11 mouse cellular contexts compared by ENCODE assay signal in genomic region chr14:76536921-76537320, GRCm38 (mm10). TPM values are rescaled to one million over a fixed set of nuclear protein-coding genes. Genes with fewer than 3 reads are reported as not detected.
DNase-seq lines count a peak whose midpoint lies in the region; ATAC-seq lines count a peak whose summit lies in the region.
"Had no signal": no experiment of that assay in that cellular context is flagged by ENCODE, and none has a peak within 500 bp of the region (broad histone marks: within the 10 kb centered on the region; RNA-seq: fewer than 3 reads in every experiment).

No protein-coding gene starts in this region.

- ATAC-seq in hindbrain, embryonic 12.5 days (ENCODE audit: low FRiP score), result no peak
- no peak for ATAC-seq in liver, embryonic 16.5 days (ENCODE audit: low read depth)

- H3K4me3 ChIP-seq in hindbrain, embryonic 10.5 days, result no peak overlapping the region
- no peak overlapping the region for H3K4me3 ChIP-seq in hindbrain, embryonic 12.5 days
- no peak overlapping the region for H3K4me3 ChIP-seq in liver, embryonic 16.5 days (ENCODE audit: low read depth, low read length)

- H3K4me2 ChIP-seq in hindbrain, embryonic 12.5 days (replicated peaks), result no peak overlapping the region
- no peak overlapping the region for H3K4me2 ChIP-seq in liver, embryonic 16.5 days (ENCODE audit: low read depth, low read length)

- 36% methylated on average over 6 of the region's 6 CpGs for WGBS in hindbrain, embryonic 10.5 days
- WGBS in hindbrain, embryonic 12.5 days, result 33% methylated on average over 6 of the region's 6 CpGs
- WGBS in liver, embryonic 16.5 days (ENCODE audit: insufficient replicate concordance), result 45% methylated on average over 6 of the region's 6 CpGs

- H3K9me3 ChIP-seq in hindbrain, embryonic 10.5 days, result no peaks in the 10 kb centered on the region
- no peaks in the 10 kb centered on the region for H3K9me3 ChIP-seq in hindbrain, embryonic 12.5 days (replicated peaks)
- H3K9me3 ChIP-seq in liver, embryonic 16.5 days (replicated peaks; ENCODE audit: control insufficient read depth, low read length), result no peaks in the 10 kb centered on the region

- H3K27ac ChIP-seq in hindbrain, embryonic 10.5 days, result peak overlapping the region; percentile 54; the same call in 1 of the 2 replicates
- H3K27ac ChIP-seq in hindbrain, embryonic 12.5 days, result no peak overlapping the region
- H3K27ac ChIP-seq in liver, embryonic 16.5 days (ENCODE audit: low read length), result 0 out of 2 replicates have a peak overlapping the region, but pooled peaks have one; percentile 0

- H3K9ac ChIP-seq in hindbrain, embryonic 12.5 days, result no peak overlapping the region
- H3K9ac ChIP-seq in liver, embryonic 16.5 days (ENCODE audit: low read depth, low read length), result no peak overlapping the region

- peaks cover 48% of the 10 kb centered on the region for H3K4me1 ChIP-seq in hindbrain, embryonic 10.5 days (replicated peaks)
- peaks cover 22% of the 10 kb centered on the region for H3K4me1 ChIP-seq in hindbrain, embryonic 12.5 days
- peaks cover 33% of the 10 kb centered on the region for H3K4me1 ChIP-seq in liver, embryonic 16.5 days (ENCODE audit: control insufficient read depth, low read depth, low read length)

- H3K36me3 ChIP-seq in hindbrain, embryonic 10.5 days, result no peaks in the 10 kb centered on the region
- H3K36me3 ChIP-seq in hindbrain, embryonic 12.5 days, result no peaks in the 10 kb centered on the region
- H3K36me3 ChIP-seq in liver, embryonic 16.5 days (ENCODE audit: control insufficient read depth, insufficient read depth), result no peaks in the 10 kb centered on the region

- peak; percentile 53 for DNase-seq in hindbrain, embryonic 10.5 days (ENCODE audit: low spot score)
- peak; percentile 74 for DNase-seq in embryo, embryonic 10.5 days (ENCODE audit: low spot score)
- DNase-seq in kidney, adult 9 months, result peak; percentile 95
- DNase-seq in layer of hippocampus, adult 9-11 months, result no peak
- no peak for DNase-seq in cerebellum, adult 11 months
- DNase-seq in layer of hippocampus, adult 18-20 months (ENCODE audit: low spot score in 2 of 2), result no peak
- DNase-seq: cerebellum, adult 9-11 months; heart, postnatal 4 days; midbrain, embryonic 14.5 days had no signal

- H3K27me3 ChIP-seq in hindbrain, embryonic 10.5 days (ENCODE audit: insufficient read depth, poor library complexity, severe bottlenecking), result no peaks in the 10 kb centered on the region
- H3K27me3 ChIP-seq in hindbrain, embryonic 12.5 days, result no peaks in the 10 kb centered on the region
- no peaks in the 10 kb centered on the region for H3K27me3 ChIP-seq in liver, embryonic 16.5 days (ENCODE audit: control insufficient read depth, insufficient read depth, low read depth, low read length)

RNA-seq across cellular contexts. Expression of gene Serp2, which starts 19.8 kb away (rescaled TPM):
- polyA plus RNA-seq in hindbrain, embryonic 10.5 days (2016; fragmentation: Nextera tagmentation; extraction: Ambion mirVana), result 26.3 and 43.3 TPM in 2 replicates
- polyA plus RNA-seq in hindbrain, embryonic 12.5 days (2016; fragmentation: Nextera tagmentation; extraction: Ambion mirVana), result 59.0 and 59.8 TPM in 2 replicates
- 0.61 and 0.79 TPM in 2 replicates for polyA plus RNA-seq in liver, embryonic 16.5 days (2015; fragmentation: Nextera tagmentation; extraction: Ambion mirVana)
- total RNA-seq in layer of hippocampus, adult 18-20 months (2021), result 100 to 1,000 TPM; 150 to 152 TPM

Comparison
In these comparisons a context has a peak if more than half of its experiments do, and no peak if none do; other contexts are left out.
1. DNase-seq: peak in hindbrain, embryonic 10.5 days (single experiment), embryo, embryonic 10.5 days (single experiment) and kidney, adult 9 months (single experiment); none in layer of hippocampus, adult 9-11 months (single experiment), cerebellum, adult 11 months (single experiment) and layer of hippocampus, adult 18-20 months (0 of 2).
2. RNA of gene Serp2, which starts 19.8 kb away (polyA plus RNA-seq): 59.0 to 59.8 TPM in hindbrain, embryonic 12.5 days and 26.3 to 43.3 TPM in hindbrain, embryonic 10.5 days; 0.61 to 0.79 TPM in liver, embryonic 16.5 days; every median in the first group is over 10 times any median in the second.